Mouse (Mus musculus): ENCODE results near the gene Tbc1d10c.
A peak's percentile ranks its signal among the peaks of the same experiment; 100 is the strongest.

The Tbc1d10c gene

DNA sequence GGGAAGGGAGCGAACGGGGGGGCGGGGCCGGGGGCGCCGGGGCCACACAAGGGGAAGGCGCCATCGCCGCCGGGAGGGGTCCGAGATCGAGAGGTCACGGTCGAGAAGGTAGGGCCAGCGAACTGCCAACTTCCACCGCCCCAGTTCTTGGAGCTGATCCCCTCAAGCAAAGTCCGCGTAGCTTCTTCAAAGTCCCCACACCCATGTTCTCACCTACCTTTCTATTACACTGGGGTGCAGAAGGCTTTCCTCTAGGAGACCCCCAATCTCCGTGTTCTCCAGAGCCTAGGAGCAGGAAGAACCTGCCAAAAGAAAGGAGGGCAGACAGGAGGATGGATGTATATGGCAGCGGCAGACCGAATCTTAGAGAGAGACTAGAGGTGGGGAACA lies 24.4 kb upstream of the Tbc1d10c start:
- no peak for DNase-seq (ENCODE audit: low spot score)

DNA sequence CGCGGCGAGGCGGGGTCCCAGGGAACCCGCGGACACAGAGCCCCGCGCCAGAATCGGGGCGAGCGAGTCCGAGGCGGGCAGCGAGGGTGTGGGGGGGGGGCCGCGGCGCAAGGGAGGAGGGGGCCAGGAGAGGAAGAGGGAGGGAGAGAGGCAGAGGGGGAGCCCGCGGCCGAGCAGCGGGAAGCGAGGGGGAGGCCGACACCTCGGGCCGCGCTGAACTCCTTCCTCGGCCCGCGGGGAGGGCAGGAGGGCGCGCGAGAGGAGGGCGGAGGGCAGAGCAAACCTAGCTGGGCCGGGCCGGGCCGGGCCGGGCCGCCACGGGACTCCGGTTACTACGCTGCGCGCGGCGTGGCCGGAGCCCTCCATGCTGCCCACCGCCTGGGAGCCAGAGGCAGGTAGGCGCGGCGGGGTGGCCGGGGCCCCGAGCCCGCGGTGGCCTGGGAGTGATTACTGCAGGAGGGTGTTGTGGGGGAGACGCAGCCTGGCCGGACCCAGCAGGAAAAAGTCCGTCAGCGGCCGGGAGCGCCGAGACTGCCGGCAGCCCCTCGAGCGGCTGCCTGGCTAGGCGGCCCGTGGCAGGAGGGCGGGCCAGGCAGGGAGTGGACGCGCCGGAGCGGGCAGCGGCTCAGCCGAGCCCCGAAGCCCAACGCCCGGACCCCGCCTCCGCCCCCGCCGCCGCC lies 23.8 kb upstream of the Tbc1d10c start:
- DNase-seq (ENCODE audit: low spot score) = no peak

DNA sequence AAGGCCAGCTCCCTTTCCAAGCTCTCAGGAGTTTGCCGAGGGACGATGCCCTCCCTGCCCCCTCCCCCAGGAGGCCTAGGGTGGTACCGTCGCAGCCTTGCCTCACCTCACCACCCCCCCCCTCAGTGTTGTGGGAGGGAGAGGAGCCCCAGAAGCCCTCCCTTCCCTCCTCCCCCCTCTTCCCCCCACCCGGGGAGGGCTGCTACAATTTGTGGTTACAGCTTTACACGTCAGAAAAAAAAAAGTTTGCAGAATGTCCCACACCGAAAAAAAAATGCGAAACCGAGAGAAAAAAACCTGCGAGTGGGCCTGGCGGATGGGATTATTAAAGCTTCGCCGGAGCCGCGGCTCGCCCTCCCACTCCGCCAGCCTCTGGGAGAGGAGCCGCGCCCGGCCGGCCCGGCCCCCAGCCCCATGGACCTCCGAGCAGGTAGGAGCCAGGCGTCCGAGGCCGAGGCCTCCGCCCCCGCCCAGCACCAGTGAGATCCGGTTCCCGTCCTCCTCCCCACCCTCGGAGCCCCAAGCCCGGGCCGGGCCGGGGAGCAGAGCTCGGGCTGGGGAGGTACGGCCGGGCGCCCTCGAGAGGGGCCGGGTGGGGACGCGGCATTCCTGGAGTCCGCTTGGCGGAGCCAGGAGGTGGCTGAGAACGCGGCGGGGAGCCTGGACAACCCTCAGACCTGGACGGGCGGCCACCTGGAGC lies 23.1 kb upstream of the Tbc1d10c start, which contains the start of the genes Clcf1 and AC109138.7:
Clcf1 (plus strand) TSS at position 168 of the 700 bp plus-strand sequence.
AC109138.7 (plus strand) TSS at position 287 of the 700 bp plus-strand sequence.
- peak; percentile 49 for DNase-seq (ENCODE audit: low spot score)

DNA sequence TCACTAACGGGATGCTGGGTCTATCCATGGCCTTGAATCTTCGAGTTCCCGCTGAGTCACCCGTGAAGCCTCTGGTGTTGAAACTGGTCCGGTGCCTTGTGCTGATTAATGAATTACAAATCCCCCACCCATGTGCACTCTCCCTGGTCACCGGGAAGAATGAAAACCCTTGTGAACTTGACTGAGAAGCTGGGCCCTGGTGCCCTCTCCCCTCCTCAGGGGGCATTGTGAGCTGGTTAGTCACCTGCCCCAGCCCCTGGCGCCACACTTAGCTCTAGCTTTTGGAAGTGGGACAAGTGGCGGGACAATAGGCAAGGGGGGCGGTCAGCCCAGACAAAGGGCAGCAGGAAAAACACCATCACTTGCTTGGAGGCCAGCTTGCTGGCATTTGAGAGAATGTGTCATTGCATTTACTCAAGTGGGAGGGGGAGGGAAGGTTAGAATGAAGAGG lies 22.5 kb upstream of the Tbc1d10c start:
- DNase-seq (ENCODE audit: low spot score) = no peak

DNA sequence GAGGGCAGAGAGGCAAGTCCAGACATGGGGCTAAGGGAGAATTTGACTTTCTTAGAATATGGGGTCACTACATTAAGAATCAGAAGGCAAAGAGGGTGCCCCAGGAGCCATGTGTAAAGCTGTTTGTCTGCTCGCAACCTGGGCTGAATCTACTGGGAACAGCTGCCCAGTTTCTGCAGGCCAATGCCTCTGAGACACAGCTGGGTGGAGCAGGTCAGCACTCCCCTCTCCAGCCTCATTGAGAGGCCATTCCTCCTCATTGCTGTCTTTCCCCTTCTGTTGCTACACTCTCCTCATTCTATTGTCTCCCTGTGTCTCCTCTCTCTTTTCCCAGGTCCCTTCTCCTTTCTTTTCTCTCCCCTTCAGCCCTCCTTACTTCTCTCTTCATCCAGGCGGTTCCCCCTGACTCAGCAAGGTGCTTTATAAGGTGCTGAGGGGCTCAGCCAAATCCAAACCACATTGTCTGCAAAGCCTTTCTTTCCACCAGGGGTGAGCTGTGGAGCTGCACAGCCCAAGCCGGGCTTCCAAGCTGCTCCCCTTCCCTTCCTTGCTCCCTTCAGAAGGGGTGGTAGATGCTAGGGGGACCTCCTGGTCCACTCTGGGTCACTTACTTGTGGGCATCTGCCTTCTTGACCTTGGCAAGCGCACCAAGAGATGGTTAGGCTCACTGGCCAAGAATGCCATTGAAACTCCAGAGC lies 21.0 kb upstream of the Tbc1d10c start:
- no peak for DNase-seq (ENCODE audit: low spot score)

DNA sequence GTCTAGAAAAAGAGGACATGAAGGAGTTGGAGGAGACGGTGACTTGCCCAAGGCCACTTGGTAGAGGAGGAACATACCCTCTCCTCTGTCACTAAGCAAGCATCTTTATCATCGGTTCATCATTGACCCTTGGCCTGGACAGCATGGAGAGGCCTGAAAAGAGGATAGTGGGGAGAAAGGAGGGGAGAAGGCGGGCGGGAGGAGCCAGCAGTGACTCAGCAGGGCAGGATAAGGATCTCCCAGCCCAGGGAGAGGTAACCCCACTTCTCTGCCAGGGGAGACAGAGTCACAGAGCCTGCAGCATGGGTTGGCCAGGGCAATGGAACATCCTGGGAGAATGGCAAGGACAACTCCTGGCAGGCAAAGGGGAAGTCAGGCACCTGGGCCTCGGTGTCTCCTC lies 17.5 kb upstream of the Tbc1d10c start:
- DNase-seq (ENCODE audit: low spot score) = no peak

DNA sequence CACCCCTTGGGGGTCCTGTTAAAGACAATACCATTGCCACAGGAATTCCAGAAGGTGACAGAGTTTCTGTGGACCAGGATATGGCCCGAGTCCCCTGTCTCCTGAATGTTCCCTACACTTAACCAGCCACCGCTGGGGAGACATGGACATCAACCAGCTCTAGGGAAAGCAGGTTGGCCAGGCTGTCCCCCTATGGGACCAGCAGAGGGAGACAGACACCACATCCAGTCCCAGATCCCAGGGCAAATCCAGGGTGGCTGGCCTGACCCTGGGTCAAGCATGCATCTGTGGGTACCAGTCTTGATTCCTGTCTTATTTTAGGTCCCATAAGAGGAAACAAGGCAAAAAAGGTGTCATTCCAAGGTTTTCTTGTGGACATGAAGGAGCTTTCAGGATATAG lies 15.9 kb upstream of the Tbc1d10c start:
- DNase-seq (ENCODE audit: low spot score) = peak; percentile 64

DNA sequence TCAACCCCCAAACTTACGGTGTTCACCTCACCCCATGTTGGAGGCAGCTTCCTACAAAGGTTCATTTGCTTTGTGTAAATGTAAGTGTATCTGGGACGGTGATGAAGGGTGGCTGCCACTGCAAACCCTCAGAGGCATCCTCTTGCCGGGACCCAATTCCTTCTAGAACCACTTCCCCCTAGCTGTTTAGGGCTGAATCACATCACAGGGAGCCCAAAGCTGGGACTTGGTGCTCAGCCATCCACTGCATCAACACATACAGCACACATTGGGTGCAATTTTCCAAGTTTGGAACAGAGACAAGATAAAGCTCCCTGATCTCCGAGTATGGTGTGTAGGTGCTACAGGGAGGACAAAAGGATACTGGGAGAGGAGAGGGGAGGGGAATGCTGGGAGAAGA lies 13.8 kb upstream of the Tbc1d10c start:
- no peak for DNase-seq (ENCODE audit: low spot score)

DNA sequence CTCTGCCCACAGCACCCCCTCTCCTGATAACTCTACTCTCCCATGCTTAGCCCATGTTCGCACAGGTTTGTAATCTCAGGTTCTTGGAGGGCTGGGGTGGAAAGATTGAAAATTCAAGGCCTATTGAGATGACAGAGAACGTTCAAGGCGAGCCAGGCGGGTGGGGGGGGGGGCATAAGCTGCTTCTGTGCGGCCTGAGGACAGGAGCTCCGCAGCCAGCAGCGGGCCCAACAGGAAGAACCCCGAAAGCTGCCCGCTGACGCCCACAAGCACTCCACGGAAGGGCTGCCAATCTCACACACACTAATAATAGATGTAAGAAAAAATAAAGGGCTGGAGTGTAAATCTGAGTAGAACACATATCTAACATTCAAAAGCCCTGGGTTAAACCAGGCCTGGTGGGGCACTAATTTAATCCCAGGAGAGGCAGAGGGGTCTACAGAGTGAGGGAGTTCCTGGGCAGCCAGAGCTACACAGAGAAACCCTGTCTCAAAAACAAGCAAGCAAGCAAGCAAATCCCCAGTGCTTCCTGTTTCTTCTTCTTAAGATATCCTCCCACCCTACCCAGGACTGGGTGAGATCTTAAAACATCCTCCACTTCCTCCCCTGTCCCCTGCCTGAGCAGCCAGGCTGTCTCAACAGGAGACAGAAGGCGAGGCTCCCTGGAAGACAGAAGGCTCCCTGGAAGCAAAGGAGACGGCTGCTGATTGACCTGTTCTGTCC lies 12.7 kb upstream of the Tbc1d10c start:
- no peak for DNase-seq (ENCODE audit: low spot score)

DNA sequence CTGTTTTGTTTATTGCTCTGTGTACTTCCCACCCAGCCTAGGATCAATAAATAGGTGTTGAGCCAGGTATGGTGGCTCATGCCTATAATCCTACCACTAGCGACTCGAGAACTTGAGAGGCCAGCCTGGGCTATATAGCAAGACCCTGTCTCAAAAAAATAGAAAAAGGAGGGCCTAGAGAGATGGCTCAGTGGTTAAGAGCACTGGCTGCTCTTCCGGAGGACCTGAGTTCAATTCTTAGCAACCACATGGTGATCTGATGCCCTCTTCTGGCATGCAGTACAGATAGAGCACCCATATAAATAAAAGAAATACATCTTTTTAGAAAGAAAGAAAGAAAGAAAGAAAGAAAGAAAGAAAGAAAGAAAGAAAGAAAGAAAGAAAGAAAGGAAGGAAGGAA lies 12.1 kb upstream of the Tbc1d10c start:
- no peak for DNase-seq (ENCODE audit: low spot score)

DNA sequence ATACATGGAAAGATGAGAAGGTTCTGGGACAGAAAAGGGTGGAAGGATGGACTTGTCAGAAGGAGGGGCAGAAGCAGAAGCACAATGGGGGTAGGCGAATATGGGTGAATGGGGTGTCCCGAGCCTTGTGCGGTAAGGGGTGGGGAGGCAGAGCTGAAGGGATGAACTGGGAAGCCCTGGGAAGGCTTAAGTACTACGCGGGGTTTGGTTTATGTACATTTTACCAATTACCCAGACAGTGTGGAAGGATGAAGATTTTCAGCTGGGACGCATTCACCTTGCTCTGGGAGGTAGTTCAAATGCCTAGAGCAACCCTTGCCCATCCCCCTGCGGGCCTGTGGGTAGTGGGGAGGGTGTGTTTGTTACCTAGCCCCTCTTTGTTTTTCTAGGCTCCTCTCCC lies 11.1 kb upstream of the Tbc1d10c start:
- DNase-seq (ENCODE audit: low spot score) = no peak

DNA sequence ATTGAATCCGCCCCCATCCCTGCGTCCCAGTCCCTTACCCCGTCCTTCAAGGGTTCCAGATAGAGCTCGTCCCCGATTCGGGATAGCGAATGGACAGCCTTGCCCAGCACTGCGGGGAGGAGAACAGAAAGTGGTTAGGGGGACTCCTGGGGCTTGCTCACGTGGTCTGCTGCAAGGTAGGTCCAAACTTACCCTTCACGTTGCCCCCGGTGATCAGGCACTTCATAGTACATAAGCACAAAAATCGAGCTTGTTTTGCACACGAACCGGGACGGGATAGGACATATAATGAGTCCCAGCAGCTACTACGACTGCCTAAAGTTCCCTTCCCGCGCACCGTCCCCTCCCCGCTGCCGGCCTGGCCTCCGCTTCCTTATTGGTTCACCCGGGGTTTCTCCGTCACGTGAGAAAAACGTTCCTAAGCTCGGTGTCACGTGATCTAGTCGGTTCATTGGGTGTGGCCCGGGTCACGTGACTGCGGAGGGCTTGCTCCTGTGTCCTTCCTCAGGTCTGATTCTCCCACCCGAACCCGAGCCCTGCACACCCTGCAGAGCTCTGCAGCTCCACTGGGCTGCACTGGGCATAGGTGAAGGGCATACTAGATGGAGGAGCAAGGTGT lies 10.3 kb upstream of the Tbc1d10c start, which contains the start of gene Rad9a:
Rad9a (minus strand) TSS at position 372 of the 619 bp plus-strand sequence.
- DNase-seq (ENCODE audit: low spot score) = peak; percentile 92

DNA sequence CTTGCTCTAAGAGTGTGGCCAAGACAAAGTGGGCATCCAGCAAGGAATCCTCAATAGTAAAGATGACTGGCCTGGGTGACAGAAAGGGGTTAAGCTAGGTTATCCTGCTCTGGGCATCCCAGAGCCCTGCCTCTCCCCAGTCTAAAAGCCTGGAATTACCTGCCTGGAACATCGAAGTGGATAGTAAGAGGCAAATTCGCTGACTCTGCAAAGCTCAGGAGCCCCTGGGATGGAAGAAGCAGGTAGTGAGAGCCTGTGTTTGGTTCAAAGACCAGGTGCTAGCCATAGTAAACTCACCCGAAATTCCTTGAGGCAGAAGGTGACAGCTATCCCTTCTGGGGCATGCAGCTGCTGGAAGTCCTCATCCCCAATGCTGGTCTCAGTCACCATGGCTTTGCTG lies 6.1 kb upstream of the Tbc1d10c start:
- DNase-seq (ENCODE audit: low spot score) = no peak

DNA sequence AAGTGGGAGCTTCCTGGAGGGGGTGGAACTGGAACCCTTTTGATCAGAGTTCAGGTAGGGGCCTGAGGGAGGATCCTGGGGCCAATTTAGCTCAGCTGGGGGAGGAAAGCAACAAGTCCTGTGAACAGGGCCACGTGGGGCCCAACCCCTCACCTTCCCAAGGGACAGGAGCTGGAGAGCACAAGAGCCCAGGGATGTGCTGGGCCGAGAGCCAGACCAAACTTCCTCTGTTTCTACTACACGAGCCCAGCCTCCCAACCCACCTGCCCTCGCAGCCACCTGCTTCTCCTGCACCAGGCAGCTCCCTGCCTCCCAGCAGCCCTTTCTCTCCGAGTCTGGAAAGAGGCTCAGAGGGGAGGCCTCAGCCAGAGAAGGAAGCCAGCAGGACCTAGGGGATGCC lies 5.5 kb upstream of the Tbc1d10c start:
- no peak for DNase-seq (ENCODE audit: low spot score)

DNA sequence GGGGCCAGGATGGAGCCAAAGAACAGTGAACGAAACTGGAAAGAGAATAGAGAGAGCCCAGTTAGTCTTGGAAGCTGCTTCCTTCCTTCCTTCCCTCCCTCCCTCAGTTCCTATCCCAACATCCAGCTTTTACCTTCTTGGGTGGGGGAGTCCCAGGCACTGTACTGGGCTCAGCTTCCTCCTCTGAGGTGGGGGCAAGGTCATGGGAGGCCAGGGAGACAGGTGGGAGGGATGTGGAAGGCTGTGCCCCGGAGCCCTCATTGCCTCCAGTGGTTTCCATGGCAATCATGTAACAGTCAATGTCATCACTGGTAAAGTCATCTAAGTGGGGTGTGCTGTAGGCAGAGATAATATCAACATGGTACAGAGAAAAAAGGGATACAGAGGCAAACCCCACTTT lies 5.0 kb upstream of the Tbc1d10c start:
- no peak for DNase-seq (ENCODE audit: low spot score)

DNA sequence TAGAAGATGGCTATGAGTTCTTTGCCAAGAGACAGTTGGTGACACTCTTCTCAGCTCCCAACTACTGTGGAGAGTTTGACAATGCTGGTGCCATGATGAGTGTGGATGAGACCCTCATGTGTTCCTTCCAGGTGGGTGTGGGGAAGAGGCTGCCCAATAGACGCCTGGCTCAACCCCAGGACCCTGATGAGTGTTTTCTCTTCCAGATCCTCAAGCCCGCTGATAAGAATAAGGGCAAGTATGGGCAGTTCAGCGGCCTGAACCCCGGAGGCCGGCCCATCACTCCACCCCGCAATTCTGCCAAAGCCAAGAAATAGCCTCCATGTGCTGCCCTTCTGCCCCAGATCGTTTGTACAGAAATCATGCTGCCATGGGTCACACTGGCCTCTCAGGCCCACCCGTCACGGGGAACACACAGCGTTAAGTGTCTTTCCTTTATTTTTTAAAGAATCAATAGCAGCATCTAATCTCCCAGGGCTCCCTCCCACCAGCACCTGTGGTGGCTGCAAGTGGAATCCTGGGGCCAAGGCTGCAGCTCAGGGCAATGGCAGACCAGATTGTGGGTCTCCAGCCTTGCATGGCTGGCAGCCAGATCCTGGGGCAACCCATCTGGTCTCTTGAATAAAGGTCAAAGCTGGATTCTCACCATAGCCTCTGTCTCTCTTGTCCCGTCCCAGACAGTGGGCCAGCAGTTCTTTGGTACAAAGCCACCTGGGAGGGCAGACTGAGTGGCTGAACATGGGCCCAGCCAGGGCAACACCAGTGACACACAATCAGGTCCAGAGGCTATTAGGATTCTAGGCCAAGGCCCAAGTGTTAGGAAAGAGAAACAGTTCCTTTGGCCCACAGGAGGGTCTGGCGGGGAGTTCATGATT lies 3.9 kb upstream of the Tbc1d10c start:
- DNase-seq (ENCODE audit: low spot score) = no peak

DNA sequence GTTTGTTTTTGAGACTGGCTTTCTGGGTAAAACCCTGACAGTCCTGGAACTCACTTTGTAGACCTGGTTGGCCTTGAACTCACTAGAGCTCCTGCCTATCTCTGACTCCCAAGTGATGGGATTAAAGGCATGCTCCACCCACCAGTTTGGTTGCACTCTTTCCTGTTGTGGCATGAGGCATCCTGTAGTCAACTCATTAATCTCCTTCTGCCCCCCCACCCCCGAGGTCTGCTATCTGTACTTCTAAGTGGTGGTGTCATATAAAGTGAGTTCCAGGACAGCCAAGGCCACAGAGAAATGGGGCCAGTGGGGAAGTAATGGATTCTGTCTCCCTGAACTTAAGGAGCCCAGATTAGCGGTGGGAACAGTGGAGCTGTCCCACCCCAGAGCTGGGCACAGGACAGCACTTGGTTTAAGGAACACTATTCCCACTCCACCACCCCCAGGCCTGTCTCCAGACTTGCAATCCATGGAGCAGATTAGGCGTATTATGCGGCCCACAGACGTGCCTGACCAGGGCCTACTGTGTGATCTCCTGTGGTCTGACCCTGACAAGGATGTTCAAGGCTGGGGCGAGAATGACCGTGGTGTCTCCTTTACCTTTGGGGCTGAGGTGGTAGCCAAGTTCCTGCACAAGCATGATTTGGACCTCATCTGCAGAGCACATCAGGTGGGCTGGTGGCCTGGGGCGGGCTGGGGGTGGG lies 3.1 kb upstream of the Tbc1d10c start:
- no peak for DNase-seq (ENCODE audit: low spot score)

DNA sequence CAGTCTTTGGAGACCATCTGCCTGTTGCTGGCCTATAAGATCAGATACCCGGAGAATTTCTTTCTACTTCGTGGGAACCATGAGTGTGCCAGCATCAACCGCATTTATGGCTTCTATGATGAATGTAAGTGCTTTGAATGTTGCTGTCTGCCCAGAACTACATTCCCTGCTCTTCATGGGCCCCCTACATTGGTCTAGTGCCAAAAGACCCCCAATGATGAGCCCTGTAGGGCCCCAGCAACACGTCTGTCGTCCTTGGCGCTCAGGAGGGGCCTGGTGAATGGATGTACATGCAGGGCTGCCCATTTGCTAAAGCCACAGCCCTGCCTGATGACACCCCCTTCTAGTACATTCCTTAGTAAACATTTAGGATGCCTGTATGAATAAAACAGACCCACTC lies 2.0 kb upstream of the Tbc1d10c start:
- no peak for DNase-seq (ENCODE audit: low spot score)

DNA sequence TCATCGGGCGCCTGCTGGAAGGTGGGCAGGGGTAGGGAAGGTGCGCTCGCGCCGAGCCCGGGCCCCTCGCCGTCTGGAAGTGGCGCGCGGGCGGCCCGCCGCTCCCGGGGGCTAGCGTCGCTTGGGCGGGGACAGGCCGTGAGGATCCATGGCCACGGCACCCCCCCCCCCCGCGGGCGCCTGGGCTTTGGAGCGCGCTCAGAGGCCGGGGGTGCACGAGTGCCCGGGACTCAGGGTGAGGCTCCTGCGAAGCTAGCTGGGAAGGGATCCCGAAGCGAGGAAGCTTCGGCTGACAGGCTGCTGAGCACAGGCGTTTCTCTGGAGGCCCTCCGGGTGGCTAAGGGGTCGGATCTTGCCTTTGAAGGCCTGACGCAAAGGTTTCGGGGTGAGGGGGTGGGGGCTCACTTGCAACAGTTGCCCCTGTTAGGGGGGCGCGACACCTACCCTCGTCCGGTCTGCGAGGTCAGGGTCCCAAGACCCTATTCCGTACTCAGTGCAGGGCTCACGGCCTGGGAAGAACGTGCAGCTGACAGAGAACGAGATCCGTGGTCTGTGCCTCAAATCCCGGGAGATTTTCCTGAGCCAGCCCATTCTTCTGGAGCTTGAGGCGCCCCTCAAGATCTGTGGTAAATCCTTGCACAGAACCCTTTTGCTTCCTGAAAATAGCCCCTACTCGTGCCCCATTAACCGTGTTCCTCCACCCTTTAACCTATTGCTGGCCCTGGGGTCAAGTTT lies 1.3 kb upstream of the Tbc1d10c start:
- DNase-seq (ENCODE audit: low spot score) = no peak

Data from urinary bladder, postnatal 25 days (tissue).